9 mouse cellular contexts compared by ENCODE assay signal in the genomic region with DNA sequence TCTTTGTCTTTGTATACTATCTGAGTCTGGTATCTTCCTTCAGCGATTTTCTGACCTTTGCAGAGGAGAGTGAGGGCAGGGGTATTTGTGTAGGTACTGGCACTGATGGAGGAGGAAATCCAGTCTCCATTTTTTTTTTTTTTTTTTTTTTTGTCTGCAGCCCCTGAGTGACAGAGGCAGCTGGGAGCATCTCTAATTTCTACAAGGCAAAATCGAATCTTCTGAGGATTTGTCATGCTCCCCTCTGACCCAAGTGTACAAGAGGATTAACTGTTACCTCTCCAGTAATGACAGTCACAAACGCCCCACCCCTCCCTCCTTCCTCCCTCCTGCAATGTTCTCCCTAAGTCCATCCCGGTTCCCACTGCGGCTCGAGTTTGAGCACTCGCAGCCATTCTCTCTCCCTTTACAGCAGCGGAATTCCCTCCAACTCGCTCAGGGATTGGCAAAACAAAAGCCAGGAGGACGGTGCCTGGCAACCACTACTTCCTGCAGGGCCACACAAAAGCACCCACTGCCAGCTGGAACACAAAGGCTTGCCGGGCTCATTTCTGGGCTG. TPM values are rescaled to one million over a fixed set of nuclear protein-coding genes. Genes with fewer than 3 reads are reported as not detected.
A peak's percentile ranks its signal among the peaks of the same experiment; 100 is the strongest.
DNase-seq lines count a peak whose midpoint lies in the region; ATAC-seq and TF ChIP-seq lines count a peak whose summit lies in the region.
"Had no signal": no experiment of that assay in that cellular context is flagged by ENCODE, and none has a peak within 500 bp of the region (broad histone marks: within the 10 kb centered on the region; RNA-seq: fewer than 3 reads in every experiment).

No protein-coding gene starts in this region.

- H3K27me3 ChIP-seq in forebrain, embryonic 13.5 days, result no peaks in the 10 kb centered on the region
- no peaks in the 10 kb centered on the region for H3K27me3 ChIP-seq in midbrain, embryonic 14.5 days (ENCODE audit: control insufficient read depth, insufficient read depth, low read length)
- no peaks in the 10 kb centered on the region for H3K27me3 ChIP-seq in stomach, embryonic 16.5 days (ENCODE audit: control insufficient read depth, insufficient read depth, low read length)

- H3K9me3 ChIP-seq in ES-E14 (ENCODE audit: control insufficient read depth, insufficient read depth, low read depth, low read length), result no peaks in the 10 kb centered on the region
- no peaks in the 10 kb centered on the region for H3K9me3 ChIP-seq in forebrain, embryonic 13.5 days (replicated peaks)
- H3K9me3 ChIP-seq in midbrain, embryonic 14.5 days (ENCODE audit: control insufficient read depth, low read length), result no peaks in the 10 kb centered on the region
- H3K9me3 ChIP-seq in stomach, embryonic 16.5 days (replicated peaks; ENCODE audit: control insufficient read depth, low read length), result no peaks in the 10 kb centered on the region
- H3K9me3 ChIP-seq: megakaryocyte, embryonic 14.5 days had no signal

- no peak overlapping the region; the same call in 1 of the 2 replicates for H3K27ac ChIP-seq in ES-E14 (ENCODE audit: insufficient read depth, low read depth, low read length, poor library complexity, severe bottlenecking)
- peak overlapping the region; percentile 79 for H3K27ac ChIP-seq in forebrain, embryonic 13.5 days
- H3K27ac ChIP-seq in midbrain, embryonic 14.5 days (replicated peaks; ENCODE audit: low read depth, low read length), result peak overlapping the region; percentile 78
- no peak overlapping the region for H3K27ac ChIP-seq in stomach, embryonic 16.5 days (ENCODE audit: low read length)

- H3K9ac ChIP-seq in ES-E14 (ENCODE audit: insufficient read depth, low read depth, low read length, poor library complexity, severe bottlenecking), result no peak overlapping the region
- peak overlapping the region; percentile 34; the same call in 1 of the 2 replicates for H3K9ac ChIP-seq in forebrain, embryonic 13.5 days
- peak overlapping the region; percentile 40 for H3K9ac ChIP-seq in midbrain, embryonic 14.5 days (replicated peaks; ENCODE audit: low read length)
- H3K9ac ChIP-seq in stomach, embryonic 16.5 days (ENCODE audit: low read length), result peak overlapping the region; percentile 62

- in situ Hi-C loops in ES-E14 (cut with MboI; ENCODE audit: low sequenced_read_pairs in 2 of 2, unreplicated experiment in 2 of 2), result no loop called here

- no peaks in the 10 kb centered on the region for H3K36me3 ChIP-seq in ES-E14 (ENCODE audit: control insufficient read depth, insufficient read depth, low read length, poor library complexity, severe bottlenecking)
- H3K36me3 ChIP-seq in forebrain, embryonic 13.5 days (ENCODE audit: poor library complexity, severe bottlenecking), result no peaks in the 10 kb centered on the region
- H3K36me3 ChIP-seq in midbrain, embryonic 14.5 days (ENCODE audit: control insufficient read depth, insufficient read depth, low read length), result no peaks in the 10 kb centered on the region
- H3K36me3 ChIP-seq in stomach, embryonic 16.5 days (ENCODE audit: control insufficient read depth, insufficient read depth, low read length), result no peaks in the 10 kb centered on the region

- peaks cover 9 to 13% of the 10 kb centered on the region in 2 experiments; a peak in 3 of 4 replicates for H3K4me1 ChIP-seq in ES-E14 (ENCODE audit: control insufficient read depth in 2 of 2, insufficient read depth in 2 of 2, low read length in 2 of 2, poor library complexity in 1 of 2)
- H3K4me1 ChIP-seq in forebrain, embryonic 13.5 days, result peaks cover 10% of the 10 kb centered on the region
- peaks cover 9% of the 10 kb centered on the region; the same call in 1 of the 2 replicates for H3K4me1 ChIP-seq in midbrain, embryonic 14.5 days (ENCODE audit: control insufficient read depth, insufficient read depth, low read length)
- peaks cover 5% of the 10 kb centered on the region for H3K4me1 ChIP-seq in stomach, embryonic 16.5 days (ENCODE audit: control insufficient read depth, insufficient read depth, low read length)
- H3K4me1 ChIP-seq: megakaryocyte, embryonic 14.5 days had no signal

- H3K4me2 ChIP-seq in forebrain, embryonic 13.5 days, result peak overlapping the region; percentile 52
- peak overlapping the region; percentile 51 for H3K4me2 ChIP-seq in midbrain, embryonic 14.5 days (ENCODE audit: low read length)
- H3K4me2 ChIP-seq in stomach, embryonic 16.5 days (ENCODE audit: low read depth, low read length), result peak overlapping the region; percentile 48

- WGBS in forebrain, embryonic 13.5 days, result 2% methylated on average over 11 of the region's 11 CpGs
- under 1% methylated on average over 11 of the region's 11 CpGs for WGBS in midbrain, embryonic 14.5 days
- 5% methylated on average over 11 of the region's 11 CpGs for WGBS in stomach, embryonic 16.5 days

- no peak overlapping the region for H3K4me3 ChIP-seq in ES-E14 (ENCODE audit: insufficient read depth in 1 of 2, low read depth in 1 of 2, low read length in 2 of 2, poor library complexity in 1 of 2, severe bottlenecking in 1 of 2)
- peak overlapping the region; percentile 18; the same call in 1 of the 2 replicates for H3K4me3 ChIP-seq in forebrain, embryonic 13.5 days
- H3K4me3 ChIP-seq in midbrain, embryonic 14.5 days (replicated peaks; ENCODE audit: low read depth, low read length), result 0 out of 2 replicates have a peak overlapping the region, but pooled peaks have one; percentile 4
- H3K4me3 ChIP-seq in stomach, embryonic 16.5 days (replicated peaks; ENCODE audit: low read length), result peak overlapping the region; percentile 22
- H3K4me3 ChIP-seq: megakaryocyte, embryonic 14.5 days had no signal

- DNase-seq in cerebellum, adult 18-20 months, result peak; percentile 5 to 15
- DNase-seq in ES-E14 (ENCODE audit: low read depth, low spot score), result peak; percentile 50
- DNase-seq in layer of hippocampus, adult 8-10 months (ENCODE audit: low spot score in 2 of 2), result peak; percentile 47 to 53
- DNase-seq in midbrain, embryonic 14.5 days, result peak; percentile 80
- no peak for DNase-seq in natural killer cell, adult 2 months (ENCODE audit: low spot score in 2 of 2)

- ATAC-seq in cerebellum, adult (ENCODE audit: insufficient number of reproducible peaks, low FRiP score, low TSS enrichment), result no peak
- ATAC-seq in forebrain, embryonic 13.5 days, result peak; percentile 87
- peak; percentile 72; the same call in 1 of the 2 replicates for ATAC-seq in midbrain, embryonic 14.5 days (ENCODE audit: low FRiP score, low TSS enrichment)
- ATAC-seq in stomach, embryonic 16.5 days (ENCODE audit: insufficient read depth, low FRiP score), result no peak

TF ChIP-seq in ES-E14, 5 proteins besides CTCF, POLR2A, EP300 and RAD21:
- TF ChIP-seq HCFC1 (IDR thresholded peaks at IDR 0.05; ENCODE audit: borderline replicate concordance, insufficient read depth, low read length) (no peak), ZNF384 (IDR thresholded peaks at IDR 0.05; ENCODE audit: low read depth, low read length) (peak; percentile 84)

RNA-seq across cellular contexts. Expression of a gene that starts 35.9 kb away (rescaled TPM):
- 0.54 and 0.74 TPM in 2 replicates for total RNA-seq in ES-E14 (2012; rRNA removed)
- polyA plus RNA-seq in forebrain, embryonic 13.5 days (2015; fragmentation: Nextera tagmentation; extraction: Ambion mirVana), result 2.3 and 2.4 TPM in 2 replicates
- 1 to 10 TPM; 3.0 to 6.4 (median 4.8) TPM for total RNA-seq in layer of hippocampus, adult 8-10 months (2022)
- polyA plus RNA-seq in midbrain, embryonic 14.5 days (2014; fragmentation: Nextera tagmentation; extraction: Ambion mirVana), result 1.2 and 4.6 TPM in 2 replicates
- polyA plus RNA-seq in stomach, embryonic 16.5 days (2015; fragmentation: Nextera tagmentation; extraction: Ambion mirVana), result 1.5 and 1.7 TPM in 2 replicates

Comparison
In these comparisons a context has a peak if more than half of its experiments do, and no peak if none do; other contexts are left out.
1. DNase-seq: peak in cerebellum, adult 18-20 months (2 of 2), ES-E14 (single experiment), layer of hippocampus, adult 8-10 months (2 of 2) and midbrain, embryonic 14.5 days (single experiment); none in natural killer cell, adult 2 months (0 of 2).
2. ATAC-seq: peak in forebrain, embryonic 13.5 days (single experiment) and midbrain, embryonic 14.5 days (single experiment); none in cerebellum, adult (single experiment) and stomach, embryonic 16.5 days (single experiment).
3. H3K27ac ChIP-seq: peak in forebrain, embryonic 13.5 days (single experiment) and midbrain, embryonic 14.5 days (single experiment); none in ES-E14 (single experiment) and stomach, embryonic 16.5 days (single experiment).
4. H3K4me3 ChIP-seq: peak in forebrain, embryonic 13.5 days (single experiment), midbrain, embryonic 14.5 days (single experiment) and stomach, embryonic 16.5 days (single experiment); none in ES-E14 (0 of 2).
5. Peak in every context shown above with its lines, with median percentiles within 50 percentile points of each other: H3K4me2 ChIP-seq.